Mouse (Mus musculus): ENCODE measurements around the gene Crlf3. TPM values are rescaled to one million over a fixed set of nuclear protein-coding genes. Genes with fewer than 3 reads are reported as not detected.
A peak's percentile ranks its signal among the peaks of the same experiment; 100 is the strongest.

Crlf3 gene
- polyA plus RNA-seq, 1 experiment from 2014 or later: 15.8 TPM

GRCm38 (mm10) chr11:80086844-80087243 is 6.1 kb upstream of the Crlf3 start:
- Histone ChIP-seq H3K9ac (replicated peaks; ENCODE audit: low read depth, low read length) (no peak overlapping the region), H3K4me3 (replicated peaks; ENCODE audit: low read length) (no peak overlapping the region), H3K4me1 (replicated peaks; ENCODE audit: control insufficient read depth, insufficient read depth, low read length) (peaks cover 8% of the 10 kb centered on the region), H3K27me3 (replicated peaks; ENCODE audit: control insufficient read depth, insufficient read depth, low read length) (no peaks in the 10 kb centered on the region), H3K27ac (ENCODE audit: low read length) (no peak overlapping the region), H3K4me2 (ENCODE audit: low read length) (no peak overlapping the region), H3K9me3 (ENCODE audit: control insufficient read depth, low read length) (no peaks in the 10 kb centered on the region), H3K36me3 (ENCODE audit: control insufficient read depth, insufficient read depth) (no peaks in the 10 kb centered on the region)
- peak; percentile 62; the same call in 1 of the 2 replicates for ATAC-seq
- 4% methylated on average over 5 of the region's 5 CpGs for WGBS

GRCm38 (mm10) chr11:80085356-80086055 is 4.7 kb upstream of the Crlf3 start:
- H3K4me2 ChIP-seq (ENCODE audit: low read length): no peak overlapping the region
- ATAC-seq: no peak
- H3K36me3 ChIP-seq (ENCODE audit: control insufficient read depth, insufficient read depth): no peaks in the 10 kb centered on the region
- no peak overlapping the region for H3K4me3 ChIP-seq (replicated peaks; ENCODE audit: low read length)
- no peak overlapping the region for H3K27ac ChIP-seq (ENCODE audit: low read length)
- 70% methylated on average over 6 of the region's 6 CpGs for WGBS
- peaks cover 11% of the 10 kb centered on the region for H3K4me1 ChIP-seq (replicated peaks; ENCODE audit: control insufficient read depth, insufficient read depth, low read length)
- H3K9me3 ChIP-seq (ENCODE audit: control insufficient read depth, low read length): no peaks in the 10 kb centered on the region
- H3K9ac ChIP-seq (replicated peaks; ENCODE audit: low read depth, low read length): no peak overlapping the region
- H3K27me3 ChIP-seq (replicated peaks; ENCODE audit: control insufficient read depth, insufficient read depth, low read length): no peaks in the 10 kb centered on the region

GRCm38 (mm10) chr11:80081786-80082319 is 1.1 kb upstream of the Crlf3 start:
- Histone ChIP-seq H3K9me3 (ENCODE audit: control insufficient read depth, low read length) (no peaks in the 10 kb centered on the region), H3K4me2 (ENCODE audit: low read length) (no peak overlapping the region), H3K4me3 (replicated peaks; ENCODE audit: low read length) (no peak overlapping the region), H3K9ac (replicated peaks; ENCODE audit: low read depth, low read length) (no peak overlapping the region), H3K27me3 (replicated peaks; ENCODE audit: control insufficient read depth, insufficient read depth, low read length) (no peaks in the 10 kb centered on the region), H3K36me3 (ENCODE audit: control insufficient read depth, insufficient read depth) (no peaks in the 10 kb centered on the region), H3K4me1 (replicated peaks; ENCODE audit: control insufficient read depth, insufficient read depth, low read length) (peaks cover 10% of the 10 kb centered on the region), H3K27ac (ENCODE audit: low read length) (no peak overlapping the region)
- 84% methylated on average over 7 of the region's 7 CpGs for WGBS
- no peak for ATAC-seq

GRCm38 (mm10) chr11:80080381-80080825 is 388 bp downstream of the Crlf3 start:
- WGBS: under 1% methylated on average over 31 of the region's 32 CpGs
- H3K9ac ChIP-seq (replicated peaks; ENCODE audit: low read depth, low read length): peak overlapping the region; percentile 87
- ATAC-seq: no peak; the same call in 1 of the 2 replicates

GRCm38 (mm10) chr11:80079751-80080150 is 1.0 kb downstream of the Crlf3 start:
- Histone ChIP-seq H3K27ac (ENCODE audit: low read length) (no peak overlapping the region), H3K9me3 (ENCODE audit: control insufficient read depth, low read length) (no peaks in the 10 kb centered on the region), H3K4me1 (replicated peaks; ENCODE audit: control insufficient read depth, insufficient read depth, low read length) (peaks cover 10% of the 10 kb centered on the region), H3K9ac (replicated peaks; ENCODE audit: low read depth, low read length) (no peak overlapping the region), H3K36me3 (ENCODE audit: control insufficient read depth, insufficient read depth) (no peaks in the 10 kb centered on the region), H3K4me3 (replicated peaks; ENCODE audit: low read length) (peak overlapping the region; percentile 89), H3K27me3 (replicated peaks; ENCODE audit: control insufficient read depth, insufficient read depth, low read length) (no peaks in the 10 kb centered on the region), H3K4me2 (ENCODE audit: low read length) (peak overlapping the region; percentile 83)
- no peak for ATAC-seq
- WGBS: 71% methylated on average over 6 of the region's 6 CpGs

More at GRCm38 (mm10) chr11:80080381-80080825, 388 bp downstream of the Crlf3 start:
- no peaks in the 10 kb centered on the region for H3K9me3 ChIP-seq (ENCODE audit: control insufficient read depth, low read length)
- peaks cover 10% of the 10 kb centered on the region for H3K4me1 ChIP-seq (replicated peaks; ENCODE audit: control insufficient read depth, insufficient read depth, low read length)
- no peaks in the 10 kb centered on the region for H3K36me3 ChIP-seq (ENCODE audit: control insufficient read depth, insufficient read depth)
- H3K27me3 ChIP-seq (replicated peaks; ENCODE audit: control insufficient read depth, insufficient read depth, low read length): no peaks in the 10 kb centered on the region
- peak overlapping the region; percentile 83 for H3K4me2 ChIP-seq (ENCODE audit: low read length)
- peak overlapping the region; percentile 72 for H3K27ac ChIP-seq (ENCODE audit: low read length)
- H3K4me3 ChIP-seq (replicated peaks; ENCODE audit: low read length): peak overlapping the region; percentile 89

GRCm38 (mm10) chr11:80078831-80079230 is 2.0 kb downstream of the Crlf3 start:
- H3K36me3 ChIP-seq (ENCODE audit: control insufficient read depth, insufficient read depth): no peaks in the 10 kb centered on the region
- H3K4me2 ChIP-seq (ENCODE audit: low read length): no peak overlapping the region
- no peaks in the 10 kb centered on the region for H3K9me3 ChIP-seq (ENCODE audit: control insufficient read depth, low read length)
- no peak for ATAC-seq
- H3K27ac ChIP-seq (ENCODE audit: low read length): no peak overlapping the region
- H3K9ac ChIP-seq (replicated peaks; ENCODE audit: low read depth, low read length): no peak overlapping the region
- no peak overlapping the region for H3K4me3 ChIP-seq (replicated peaks; ENCODE audit: low read length)
- WGBS: 13% methylated on average over 1 of the region's 1 CpGs
- H3K27me3 ChIP-seq (replicated peaks; ENCODE audit: control insufficient read depth, insufficient read depth, low read length): no peaks in the 10 kb centered on the region
- peaks cover 10% of the 10 kb centered on the region for H3K4me1 ChIP-seq (replicated peaks; ENCODE audit: control insufficient read depth, insufficient read depth, low read length)

DNA sequence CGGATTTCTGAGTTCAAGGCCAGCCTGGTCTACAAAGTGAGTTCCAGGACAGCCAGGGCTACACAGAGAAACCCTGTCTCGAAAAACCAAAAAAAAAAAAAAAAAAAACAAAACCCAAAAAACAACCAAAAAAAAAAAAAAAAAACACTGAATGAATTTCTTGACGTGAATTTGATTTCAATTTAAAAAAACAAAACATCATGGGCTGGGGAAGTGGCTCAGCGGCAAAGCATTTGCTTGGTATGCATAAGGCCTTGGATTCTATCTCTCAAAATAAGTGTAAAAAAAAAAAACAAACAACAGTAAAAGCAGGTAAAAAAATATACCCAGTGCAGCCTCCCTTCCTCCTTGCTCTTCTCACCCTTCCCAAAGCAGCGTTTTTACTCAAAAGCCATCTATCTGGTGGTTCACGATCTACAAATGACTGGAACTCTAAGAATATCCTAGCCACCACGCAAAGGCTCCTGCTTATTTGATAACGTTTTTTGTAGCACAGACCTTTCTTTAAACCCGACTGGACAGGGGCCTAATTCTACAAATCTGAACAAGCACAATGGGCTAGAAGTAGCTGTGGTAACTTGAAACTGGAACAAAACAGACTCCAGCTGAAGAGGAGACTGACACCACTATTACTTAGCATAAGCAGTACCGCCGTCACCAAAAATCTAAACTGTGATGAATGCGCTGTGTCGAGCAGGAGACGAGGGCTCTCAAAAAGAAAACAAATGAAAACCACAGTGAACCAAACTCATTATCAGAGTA is 2.8 kb downstream of the Crlf3 start:
- no peak overlapping the region for H3K4me2 ChIP-seq (ENCODE audit: low read length)
- WGBS: 55% methylated on average over 13 of the region's 14 CpGs
- no peaks in the 10 kb centered on the region for H3K36me3 ChIP-seq (ENCODE audit: control insufficient read depth, insufficient read depth)
- H3K9ac ChIP-seq (replicated peaks; ENCODE audit: low read depth, low read length): no peak overlapping the region
- H3K9me3 ChIP-seq (ENCODE audit: control insufficient read depth, low read length): no peaks in the 10 kb centered on the region
- no peak for ATAC-seq
- peaks cover 10% of the 10 kb centered on the region for H3K4me1 ChIP-seq (replicated peaks; ENCODE audit: control insufficient read depth, insufficient read depth, low read length)
- no peaks in the 10 kb centered on the region for H3K27me3 ChIP-seq (replicated peaks; ENCODE audit: control insufficient read depth, insufficient read depth, low read length)
- no peak overlapping the region for H3K4me3 ChIP-seq (replicated peaks; ENCODE audit: low read length)
- H3K27ac ChIP-seq (ENCODE audit: low read length): no peak overlapping the region

DNA sequence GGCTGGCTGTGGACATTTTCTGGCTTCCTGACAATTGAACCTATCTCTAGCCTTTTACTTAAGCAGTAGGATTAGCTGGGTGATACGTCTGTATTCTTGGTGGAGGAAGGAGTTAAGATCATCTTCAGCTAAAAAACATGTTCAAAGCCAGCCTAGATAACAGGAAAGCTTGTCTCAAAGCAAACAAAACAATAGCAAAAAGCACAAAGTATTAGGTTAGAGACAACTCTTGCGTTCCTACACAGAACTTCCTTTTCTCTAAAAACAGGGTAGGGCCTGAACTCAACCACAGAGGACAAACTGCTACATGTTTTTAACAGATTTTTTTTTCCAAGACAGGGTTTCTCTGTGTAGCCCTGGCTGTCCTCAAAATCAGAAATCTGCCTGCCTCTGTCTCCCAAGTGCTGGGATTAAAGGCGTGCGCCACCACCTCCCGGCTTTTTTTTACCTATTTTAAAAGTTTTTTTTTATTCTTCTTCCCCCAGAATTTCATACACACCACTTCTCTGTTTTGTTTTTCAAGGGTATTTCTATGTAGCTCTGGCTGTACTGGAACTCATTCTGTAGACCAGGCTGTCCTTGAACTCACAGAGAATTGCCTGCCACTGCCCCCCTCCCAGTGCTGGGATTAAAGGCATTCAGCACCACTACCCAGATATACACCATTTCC is 5.0 kb downstream of the Crlf3 start:
- no peak overlapping the region for H3K4me3 ChIP-seq (replicated peaks; ENCODE audit: low read length)
- no peaks in the 10 kb centered on the region for H3K27me3 ChIP-seq (replicated peaks; ENCODE audit: control insufficient read depth, insufficient read depth, low read length)
- no peaks in the 10 kb centered on the region for H3K9me3 ChIP-seq (ENCODE audit: control insufficient read depth, low read length)
- H3K27ac ChIP-seq (ENCODE audit: low read length): no peak overlapping the region
- 94% methylated on average over 5 of the region's 5 CpGs for WGBS
- peaks cover 5% of the 10 kb centered on the region; the same call in 1 of the 2 replicates for H3K4me1 ChIP-seq (replicated peaks; ENCODE audit: control insufficient read depth, insufficient read depth, low read length)
- no peak for ATAC-seq
- H3K4me2 ChIP-seq (ENCODE audit: low read length): no peak overlapping the region
- H3K36me3 ChIP-seq (ENCODE audit: control insufficient read depth, insufficient read depth): no peaks in the 10 kb centered on the region
- no peak overlapping the region for H3K9ac ChIP-seq (replicated peaks; ENCODE audit: low read depth, low read length)

- ATAC-seq: no peak
- H3K4me1 ChIP-seq (replicated peaks; ENCODE audit: control insufficient read depth, insufficient read depth, low read length): no peaks in the 10 kb centered on the region
- WGBS: 97% methylated on average over 3 of the region's 3 CpGs
- H3K27me3 ChIP-seq (replicated peaks; ENCODE audit: control insufficient read depth, insufficient read depth, low read length): no peaks in the 10 kb centered on the region
- H3K9me3 ChIP-seq (ENCODE audit: control insufficient read depth, low read length): no peaks in the 10 kb centered on the region
- no peak overlapping the region for H3K4me3 ChIP-seq (replicated peaks; ENCODE audit: low read length)
- no peak overlapping the region for H3K4me2 ChIP-seq (ENCODE audit: low read length)
- no peaks in the 10 kb centered on the region for H3K36me3 ChIP-seq (ENCODE audit: control insufficient read depth, insufficient read depth)
- no peak overlapping the region for H3K9ac ChIP-seq (replicated peaks; ENCODE audit: low read depth, low read length)
- H3K27ac ChIP-seq (ENCODE audit: low read length): no peak overlapping the region
Observed at GRCm38 (mm10) chr11:80072365-80072764, 8.4 kb downstream of the Crlf3 start.

Measured in forebrain, embryonic 16.5 days (tissue).